Mouse (Mus musculus): ENCODE results near the gene Sfmbt2.

Gene Sfmbt2

DNA sequence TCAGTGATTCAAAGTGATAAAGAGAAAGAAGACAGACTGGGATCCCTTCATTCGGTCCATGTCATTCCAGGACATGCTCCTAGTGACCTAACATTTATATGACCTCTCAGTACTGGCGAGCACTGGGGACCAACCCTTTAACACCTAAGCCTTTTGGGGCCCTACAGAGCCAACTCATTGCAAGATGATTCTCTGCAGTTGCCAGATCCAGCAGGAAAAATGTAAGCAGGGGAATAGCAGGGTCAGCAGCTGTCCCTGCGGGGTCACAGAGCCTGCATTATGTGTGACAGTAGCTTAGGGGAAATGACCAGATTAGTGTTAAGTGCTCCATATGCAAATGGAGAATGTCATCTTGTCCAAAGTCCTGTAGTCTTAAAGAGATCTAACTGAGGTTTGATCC lies 195.2 kb downstream of the Sfmbt2 start:
- no peak for DNase-seq (ENCODE audit: low read depth, low spot score)
- H3K27me3 ChIP-seq (ENCODE audit: control insufficient read depth, insufficient read depth, low read length, poor library complexity, severe bottlenecking) = no peaks in the 10 kb centered on the region
- H3K36me3 ChIP-seq (ENCODE audit: control insufficient read depth, insufficient read depth, low read length, poor library complexity, severe bottlenecking) = no peaks in the 10 kb centered on the region

- no peak for DNase-seq (ENCODE audit: low read depth, low spot score)
- H3K36me3 ChIP-seq (ENCODE audit: control insufficient read depth, insufficient read depth, low read length, poor library complexity, severe bottlenecking) = no peaks in the 10 kb centered on the region
- H3K27me3 ChIP-seq (ENCODE audit: control insufficient read depth, insufficient read depth, low read length, poor library complexity, severe bottlenecking) = no peaks in the 10 kb centered on the region
These were observed 199.1 kb downstream of the Sfmbt2 start for GRCm38 (mm10) chr2:10569392-10569791.

- no peak for DNase-seq (ENCODE audit: low read depth, low spot score)
- H3K27me3 ChIP-seq (ENCODE audit: control insufficient read depth, insufficient read depth, low read length, poor library complexity, severe bottlenecking) = no peaks in the 10 kb centered on the region
- H3K36me3 ChIP-seq (ENCODE audit: control insufficient read depth, insufficient read depth, low read length, poor library complexity, severe bottlenecking) = no peaks in the 10 kb centered on the region
These were observed 202.0 kb downstream of the Sfmbt2 start for GRCm38 (mm10) chr2:10572311-10572710.

GRCm38 (mm10) chr2:10575962-10576740 lies 205.8 kb downstream of the Sfmbt2 start:
- no peak for DNase-seq (ENCODE audit: low read depth, low spot score)
- Histone ChIP-seq H3K27me3 (ENCODE audit: control insufficient read depth, insufficient read depth, low read length, poor library complexity, severe bottlenecking) (no peaks in the 10 kb centered on the region), H3K36me3 (ENCODE audit: control insufficient read depth, insufficient read depth, low read length, poor library complexity, severe bottlenecking) (no peaks in the 10 kb centered on the region)

- H3K36me3 ChIP-seq (ENCODE audit: control insufficient read depth, insufficient read depth, low read length, poor library complexity, severe bottlenecking) = no peaks in the 10 kb centered on the region
- H3K27me3 ChIP-seq (ENCODE audit: control insufficient read depth, insufficient read depth, low read length, poor library complexity, severe bottlenecking) = no peaks in the 10 kb centered on the region
- DNase-seq (ENCODE audit: low read depth, low spot score) = no peak
These were observed 212.4 kb downstream of the Sfmbt2 start for GRCm38 (mm10) chr2:10582673-10583072.

GRCm38 (mm10) chr2:10583103-10583502 lies 212.8 kb downstream of the Sfmbt2 start:
- Histone ChIP-seq H3K27me3 (ENCODE audit: control insufficient read depth, insufficient read depth, low read length, poor library complexity, severe bottlenecking) (no peaks in the 10 kb centered on the region), H3K36me3 (ENCODE audit: control insufficient read depth, insufficient read depth, low read length, poor library complexity, severe bottlenecking) (no peaks in the 10 kb centered on the region)
- no peak for DNase-seq (ENCODE audit: low read depth, low spot score)

GRCm38 (mm10) chr2:10591310-10591709 lies 221.0 kb downstream of the Sfmbt2 start:
- Histone ChIP-seq H3K27me3 (ENCODE audit: control insufficient read depth, insufficient read depth, low read length, poor library complexity, severe bottlenecking) (no peaks in the 10 kb centered on the region), H3K36me3 (ENCODE audit: control insufficient read depth, insufficient read depth, low read length, poor library complexity, severe bottlenecking) (no peaks in the 10 kb centered on the region)
- no peak for DNase-seq (ENCODE audit: low read depth, low spot score)

DNA sequence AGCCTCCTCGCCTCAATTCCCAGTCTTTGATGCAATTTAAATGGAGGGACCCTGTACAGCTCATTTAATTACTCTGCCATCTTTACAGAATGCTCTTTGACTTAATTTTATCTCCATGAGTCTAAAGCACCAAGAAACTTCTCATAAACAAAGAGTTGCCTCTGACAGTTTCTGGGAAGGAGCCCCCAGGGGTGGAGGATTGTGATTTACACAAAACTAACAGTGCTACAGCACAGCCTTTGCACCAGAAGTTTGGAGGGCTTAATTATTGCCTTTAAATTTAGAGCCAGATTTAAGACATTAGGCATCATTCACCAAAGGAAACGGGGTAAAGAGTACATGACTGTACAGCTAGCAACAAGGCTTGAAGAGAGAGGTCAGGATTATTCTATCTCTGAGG lies 245.2 kb downstream of the Sfmbt2 start:
- Histone ChIP-seq H3K27me3 (ENCODE audit: control insufficient read depth, insufficient read depth, low read length, poor library complexity, severe bottlenecking) (no peaks in the 10 kb centered on the region), H3K36me3 (ENCODE audit: control insufficient read depth, insufficient read depth, low read length, poor library complexity, severe bottlenecking) (no peaks in the 10 kb centered on the region)
- DNase-seq (ENCODE audit: low read depth, low spot score) = no peak
